Mouse (Mus musculus) embryo, embryonic 11.5 days (tissue): ENCODE results near the gene Ric8a.
"Not testable (repeated sequence)": the region's sequence is repeated elsewhere in the genome, so short reads cannot be mapped to it uniquely, and the experiment has no call there.

Experiments
- DNase-seq: peaks from one replicate; pipeline ENCODE4 v3.0.0-alpha.2; 2012; ENCODE audit warnings: low read depth, low spot score

The Ric8a gene

DNA sequence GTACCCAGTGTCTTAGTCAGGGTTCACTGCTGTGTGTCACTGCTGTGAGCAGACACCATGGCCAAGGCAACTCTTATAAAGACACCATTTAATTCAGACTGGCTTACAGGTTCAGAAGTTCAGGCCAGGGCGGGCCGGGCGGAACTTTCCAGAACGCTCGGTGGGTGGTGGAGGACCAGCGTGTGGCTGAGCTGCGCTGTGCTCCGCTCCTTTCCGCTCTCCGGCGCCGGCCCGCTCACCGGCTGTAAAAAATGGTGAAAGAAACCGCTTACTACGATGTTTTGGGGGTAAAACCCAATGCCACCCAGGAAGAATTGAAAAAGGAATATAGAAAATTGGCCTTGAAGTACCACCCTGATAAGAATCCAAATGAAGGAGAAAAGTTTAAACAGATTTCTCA, 33.9 kb downstream of the Ric8a start:
- DNase-seq, result not testable (repeated sequence)

DNA sequence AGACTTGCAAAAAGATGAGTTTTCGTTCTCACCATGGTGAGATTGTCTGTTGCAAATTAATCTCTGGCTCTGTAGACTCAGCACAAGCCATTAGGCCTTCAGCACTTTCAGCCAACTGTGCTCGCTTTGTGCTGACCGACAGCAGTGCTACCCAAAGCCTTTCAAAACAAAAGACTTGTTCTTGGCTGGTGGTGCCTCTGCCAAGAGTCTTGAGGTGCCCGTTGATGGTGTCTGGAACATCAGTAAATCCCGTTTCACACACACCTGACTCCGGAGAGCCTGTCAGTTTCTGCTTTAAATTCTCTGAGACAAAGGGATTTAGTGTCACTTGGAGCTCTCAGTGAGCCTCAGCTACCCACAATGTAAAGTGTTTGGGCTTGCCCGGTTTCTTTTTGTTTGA, 37.3 kb downstream of the Ric8a start:
- DNase-seq, result no peak

DNA sequence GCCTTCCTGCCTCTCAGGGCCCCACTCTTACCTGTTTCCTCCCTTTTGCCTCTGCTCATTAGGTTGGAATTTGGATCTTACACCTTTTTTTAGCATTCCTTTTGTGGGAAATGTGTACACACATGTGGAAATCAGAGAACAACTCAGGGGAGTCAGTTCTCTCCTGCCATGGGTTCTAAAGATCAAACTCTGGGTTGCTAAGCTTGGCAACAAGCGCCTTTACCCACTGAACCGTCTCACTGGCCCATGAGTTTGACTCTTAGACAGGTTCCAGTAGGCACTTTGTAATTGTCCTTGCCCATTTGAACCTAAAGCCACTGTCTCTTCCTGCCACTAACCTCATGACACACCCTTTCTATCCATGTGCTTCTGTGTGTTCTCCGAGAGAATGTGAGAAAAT, 37.9 kb downstream of the Ric8a start:
- no peak for DNase-seq

DNA sequence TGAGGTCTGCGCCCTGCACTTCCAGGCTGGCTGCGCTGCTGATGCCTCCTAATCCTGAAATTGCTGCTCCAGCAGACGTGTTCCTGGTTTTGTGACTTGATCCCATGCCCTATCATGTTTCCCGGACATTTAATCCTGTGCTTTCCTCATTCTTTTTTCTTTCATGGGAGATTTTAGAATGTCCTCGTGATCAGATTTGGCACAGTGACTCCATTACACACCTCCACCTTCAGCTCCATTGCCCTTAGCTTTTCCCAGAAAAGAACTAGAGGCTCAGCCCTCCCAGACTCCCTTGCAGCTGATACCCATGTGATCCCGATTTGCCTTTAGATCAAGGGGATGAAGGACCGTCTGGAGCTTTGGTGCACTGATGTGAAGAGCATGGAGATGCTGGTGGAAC, 41.1 kb downstream of the Ric8a start:
- no peak for DNase-seq

DNA sequence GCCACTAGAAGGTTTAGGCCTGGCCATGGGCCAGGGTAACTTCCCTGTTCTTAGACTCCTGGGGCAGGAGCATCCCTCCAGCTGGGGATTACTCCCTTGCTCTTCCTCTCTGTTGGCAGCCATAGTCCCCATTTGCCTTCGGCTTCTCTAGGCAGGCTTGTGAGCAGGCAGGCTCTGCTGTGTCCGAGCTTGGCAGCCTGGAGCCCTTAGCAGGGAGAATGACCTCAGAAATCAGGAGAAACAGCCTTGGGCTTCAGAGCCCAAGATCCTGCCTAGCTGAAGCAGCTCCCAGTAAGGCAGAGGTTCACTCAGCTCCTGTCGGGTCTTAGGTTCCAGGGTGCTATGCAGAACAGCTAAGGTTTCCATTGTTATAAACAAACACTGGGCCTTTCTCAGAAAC, 42.4 kb downstream of the Ric8a start:
- no peak for DNase-seq

DNA sequence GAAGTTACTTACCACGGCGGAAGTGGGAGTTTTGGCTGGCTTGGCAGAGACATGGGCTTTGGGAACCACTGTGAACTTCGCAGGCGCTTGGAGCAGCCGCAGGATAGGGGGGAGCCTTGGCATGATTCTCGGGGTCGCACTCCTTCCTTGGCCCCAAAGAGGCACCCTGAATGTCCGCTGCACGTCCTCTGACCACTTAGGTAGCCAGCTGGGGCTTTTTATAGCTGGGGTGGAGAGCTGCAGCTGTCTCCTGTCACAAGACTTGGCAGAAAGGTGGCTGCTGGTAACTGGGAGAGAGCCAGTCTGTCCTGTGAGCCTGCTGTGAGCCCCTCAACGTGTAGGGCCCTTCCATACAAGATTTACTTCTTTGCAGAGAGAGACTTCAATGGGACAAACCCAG, 43.5 kb downstream of the Ric8a start, which contains the start of gene Cox8b:
Gene Cox8b, minus strand, starts transcription at position 227 of the 400 bp plus-strand sequence.
- no peak for DNase-seq

DNA sequence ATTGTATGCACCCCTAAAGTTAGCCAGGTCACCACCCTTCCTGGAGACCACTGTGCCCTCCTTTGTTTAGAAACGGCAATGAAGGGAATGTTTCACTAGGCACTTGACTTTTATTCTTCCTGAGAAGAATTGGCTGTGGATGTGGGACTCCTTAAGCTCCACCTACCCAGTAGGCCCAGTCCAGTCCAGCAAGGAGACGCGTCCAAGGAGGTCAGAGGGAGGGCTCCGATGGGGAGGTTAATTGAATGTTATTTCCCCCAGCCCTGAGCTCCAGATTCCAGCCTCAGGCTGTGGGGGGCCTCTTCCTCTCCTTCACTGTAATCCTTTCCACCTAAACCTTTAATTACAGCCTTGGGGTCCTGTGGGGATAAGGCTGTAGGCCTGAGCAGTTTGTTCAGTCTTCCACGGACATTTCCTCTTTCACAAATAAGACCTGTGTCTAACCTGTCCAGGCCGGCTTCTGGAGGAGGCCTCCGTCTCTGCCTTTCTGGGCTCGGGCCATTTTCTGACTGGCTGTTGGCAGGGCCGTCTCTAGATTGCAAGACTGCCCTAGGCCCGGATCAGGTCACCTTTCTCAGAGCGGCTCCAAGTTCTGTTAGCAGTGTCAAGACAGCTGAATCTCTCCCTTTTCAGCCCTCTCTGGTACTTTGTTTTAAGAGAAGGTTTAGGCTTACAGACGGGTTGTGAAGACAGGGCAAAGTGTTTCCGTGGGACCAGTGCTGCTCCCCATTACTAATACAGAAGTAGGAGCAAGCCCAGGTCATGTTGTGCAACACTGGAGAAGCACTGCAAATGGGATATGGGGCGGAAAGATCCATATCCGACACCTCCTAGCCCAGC, 45.5 kb downstream of the Ric8a start:
- no peak for DNase-seq

DNA sequence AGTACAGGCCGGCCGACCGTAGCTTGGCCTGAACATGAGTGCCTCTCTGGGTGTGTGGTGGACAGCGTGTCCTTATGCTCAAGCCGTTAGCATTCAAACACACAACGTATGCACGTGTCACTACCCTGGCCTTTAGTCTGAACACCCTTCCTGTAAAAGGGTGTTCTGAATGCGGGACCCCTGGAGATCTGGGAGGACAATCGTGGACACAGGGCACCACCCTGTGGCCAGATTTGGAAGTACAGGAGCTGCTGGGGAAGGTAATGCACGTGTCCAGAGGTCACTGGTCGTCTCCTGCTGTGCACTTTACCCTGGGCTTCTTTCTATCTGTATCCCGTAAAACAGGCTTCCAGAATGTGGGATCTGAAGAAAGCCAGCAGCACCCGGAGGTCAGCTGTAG, 46.5 kb downstream of the Ric8a start:
- DNase-seq, result peak; percentile 64

DNA sequence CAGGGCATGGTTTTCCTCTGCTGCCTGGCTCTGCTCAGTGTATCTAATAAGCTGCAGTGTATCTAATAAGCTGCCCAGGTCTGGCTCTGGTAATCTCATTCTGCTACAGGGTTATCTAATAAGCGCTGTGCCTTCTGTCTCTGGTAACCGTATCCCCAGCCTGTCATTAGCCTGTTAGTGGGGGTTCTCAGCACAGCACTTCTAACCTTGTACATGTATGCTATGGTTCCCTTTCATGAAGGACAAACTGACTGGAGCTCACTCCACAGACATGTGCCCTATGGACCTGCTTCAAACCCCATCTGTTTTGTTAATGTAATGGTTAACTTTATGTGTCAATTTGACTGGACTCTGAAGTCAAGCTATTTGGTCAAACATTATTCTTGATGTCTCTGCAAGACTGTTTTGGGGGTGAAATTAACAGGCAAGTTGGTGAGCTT, 48.9 kb downstream of the Ric8a start:
- DNase-seq, result no peak

DNA sequence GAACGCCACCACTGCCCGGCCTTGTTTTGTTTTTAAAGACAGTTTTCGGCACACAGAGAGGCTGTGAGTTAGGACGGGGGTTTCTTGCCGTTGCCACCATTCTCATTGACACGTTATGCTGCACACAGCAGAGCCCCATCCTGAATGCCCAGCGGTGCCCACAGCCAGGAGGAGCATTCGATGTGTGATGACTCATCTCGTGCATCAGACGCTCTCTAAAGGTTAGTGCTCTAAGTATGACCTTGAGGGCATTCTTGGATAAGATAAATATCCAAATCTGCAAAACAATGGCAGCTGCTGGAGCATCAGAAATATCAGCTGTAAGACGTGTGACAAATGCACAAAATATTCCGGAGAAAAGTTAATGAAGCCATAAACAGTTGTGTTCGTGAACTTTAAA, 50.4 kb downstream of the Ric8a start:
- DNase-seq, result no peak

DNA sequence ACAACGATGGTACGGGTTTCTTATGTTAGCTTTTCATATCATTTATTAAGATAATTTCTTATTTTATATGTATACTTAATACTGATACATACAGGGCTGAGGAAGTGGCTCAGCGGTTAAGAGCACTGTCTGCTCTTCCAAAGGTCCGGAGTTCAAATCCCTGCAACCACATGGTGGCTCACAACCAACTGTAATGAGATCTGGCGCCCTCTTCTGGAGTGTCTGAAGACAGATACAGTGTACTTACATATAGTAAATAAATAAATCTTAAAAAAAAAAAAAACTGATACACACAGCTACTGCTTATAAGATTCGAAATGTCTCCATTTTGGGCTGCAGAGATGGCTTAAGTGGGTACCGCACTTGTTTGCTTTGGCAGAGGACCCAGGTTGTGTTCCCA, 50.9 kb downstream of the Ric8a start:
- no peak for DNase-seq

DNA sequence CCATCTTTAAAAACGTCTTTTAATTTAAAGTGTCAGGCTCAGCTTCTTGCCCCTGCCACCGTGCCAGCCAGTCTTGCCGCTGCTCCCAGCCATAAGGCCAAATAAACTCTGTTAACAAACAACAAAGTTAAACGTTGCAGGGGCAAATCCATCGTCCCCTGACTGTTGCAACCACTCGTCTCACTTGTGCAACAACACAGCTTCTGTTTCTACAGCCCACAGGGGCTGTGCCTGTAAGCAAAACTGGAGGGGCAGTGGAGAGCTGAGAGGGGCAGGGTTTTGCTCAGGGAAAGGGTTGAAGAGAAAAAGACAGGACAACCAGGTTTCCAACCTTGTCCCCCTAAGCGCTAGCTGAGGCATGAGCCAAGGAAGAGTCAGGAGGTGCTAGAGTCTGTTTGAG, 51.4 kb downstream of the Ric8a start:
- no peak for DNase-seq

DNA sequence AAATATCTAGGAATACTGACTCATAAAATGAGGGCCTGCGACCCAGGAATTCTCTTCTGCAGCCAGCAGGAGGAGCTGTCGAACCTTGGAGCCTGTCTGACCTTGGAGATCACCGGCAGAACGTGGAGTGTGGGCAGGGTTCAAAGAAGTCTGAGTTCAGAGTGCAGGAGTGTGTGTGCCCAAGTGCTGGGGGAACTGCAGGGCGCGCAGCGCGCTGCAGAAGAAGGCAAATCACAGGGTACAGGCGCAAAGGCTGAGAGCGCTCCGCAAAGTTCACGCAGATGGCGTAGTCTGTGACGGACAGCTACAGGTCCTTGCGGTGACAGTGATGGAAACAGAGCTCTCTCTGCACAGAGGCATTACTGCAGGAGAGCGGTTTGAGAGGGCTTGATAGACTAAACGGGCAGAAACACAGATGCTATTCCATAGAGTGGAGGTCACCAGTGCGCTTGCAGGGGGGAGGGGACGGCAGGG, 51.9 kb downstream of the Ric8a start:
- peak; percentile 80 for DNase-seq

DNA sequence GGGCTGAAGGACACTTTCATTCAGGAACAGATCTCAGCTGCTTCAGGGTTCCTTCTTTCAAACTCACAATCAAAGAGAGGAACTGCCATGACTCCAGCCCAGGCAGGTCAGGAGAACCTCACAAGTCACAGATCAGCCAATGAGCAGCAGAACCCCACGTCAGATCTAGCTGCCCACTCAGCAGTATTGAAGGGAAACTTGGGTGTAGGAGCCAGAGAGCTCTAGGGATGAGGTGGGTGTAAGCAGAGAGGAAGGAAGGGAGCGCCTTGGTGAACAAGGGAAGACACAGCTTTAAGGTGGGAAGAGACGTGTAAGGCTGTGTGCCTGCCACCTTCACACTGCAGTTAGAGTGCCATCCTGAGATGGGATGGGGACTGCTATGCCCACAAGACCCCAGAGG, 55.5 kb downstream of the Ric8a start:
- no peak for DNase-seq

DNA sequence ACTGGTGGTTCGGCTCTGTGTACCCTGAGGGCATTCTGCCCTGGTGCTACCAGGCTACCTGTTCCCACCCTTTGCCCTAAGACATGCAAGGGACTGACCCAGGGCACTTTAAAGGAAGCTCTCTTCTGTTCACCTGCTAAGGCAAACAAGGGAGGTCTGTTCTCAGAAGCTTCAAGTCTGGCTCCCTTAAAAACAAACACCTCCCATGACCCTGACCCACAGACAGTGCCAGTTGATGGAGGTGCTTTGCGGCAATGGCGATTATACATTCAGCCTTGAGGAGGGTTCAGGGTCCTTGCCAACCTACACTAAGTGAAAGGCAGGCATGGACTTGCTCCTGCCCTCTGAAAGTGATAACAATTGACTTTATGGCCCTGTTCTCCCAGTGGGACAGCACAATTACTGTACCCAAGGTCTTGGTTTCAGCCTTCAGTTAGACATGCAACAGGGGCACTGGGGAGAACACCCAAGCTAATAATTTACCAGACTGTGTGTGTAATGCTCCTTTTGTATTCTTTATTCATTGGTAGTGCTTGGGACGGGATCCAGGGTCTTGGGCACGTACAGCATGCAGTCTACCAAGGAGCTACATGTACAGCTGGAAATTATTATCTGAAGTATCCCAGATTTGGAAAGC, 56.2 kb downstream of the Ric8a start:
- no peak for DNase-seq
